Mouse (Mus musculus) adrenal gland, postnatal 25 days (tissue): ENCODE data around the gene Ajap1. TPM values are rescaled to one million over a fixed set of nuclear protein-coding genes. Genes with fewer than 3 reads are reported as not detected.

Experiments used
- DNase-seq: peaks from one replicate; pipeline ENCODE4 v3.0.0; 2021; ENCODE audit warnings: mixed read lengths
- long read RNA-seq: library from polyadenylated mRNA; stranded (forward); transcript quantifications from one replicate; pipeline ENCODE4 v2.0.0, GENCODE M21; 2021
- total RNA-seq: library from RNA; stranded (reverse); gene quantifications from 2 replicates; pipeline ENCODE4 v1.2.3, GENCODE M21; 2021

The Ajap1 gene
- total RNA-seq, result 5.4 and 13.4 TPM in 2 replicates
- long read RNA-seq, transcript Ajap1-201 (6 exons, 3,048 nt), result major isoform, 5 of 9 reads
- long read RNA-seq, partial matches to known transcripts, result 4 of 9 reads
- long read RNA-seq, other reads (novel, unspliced or antisense), result 0 of 9 reads

DNA sequence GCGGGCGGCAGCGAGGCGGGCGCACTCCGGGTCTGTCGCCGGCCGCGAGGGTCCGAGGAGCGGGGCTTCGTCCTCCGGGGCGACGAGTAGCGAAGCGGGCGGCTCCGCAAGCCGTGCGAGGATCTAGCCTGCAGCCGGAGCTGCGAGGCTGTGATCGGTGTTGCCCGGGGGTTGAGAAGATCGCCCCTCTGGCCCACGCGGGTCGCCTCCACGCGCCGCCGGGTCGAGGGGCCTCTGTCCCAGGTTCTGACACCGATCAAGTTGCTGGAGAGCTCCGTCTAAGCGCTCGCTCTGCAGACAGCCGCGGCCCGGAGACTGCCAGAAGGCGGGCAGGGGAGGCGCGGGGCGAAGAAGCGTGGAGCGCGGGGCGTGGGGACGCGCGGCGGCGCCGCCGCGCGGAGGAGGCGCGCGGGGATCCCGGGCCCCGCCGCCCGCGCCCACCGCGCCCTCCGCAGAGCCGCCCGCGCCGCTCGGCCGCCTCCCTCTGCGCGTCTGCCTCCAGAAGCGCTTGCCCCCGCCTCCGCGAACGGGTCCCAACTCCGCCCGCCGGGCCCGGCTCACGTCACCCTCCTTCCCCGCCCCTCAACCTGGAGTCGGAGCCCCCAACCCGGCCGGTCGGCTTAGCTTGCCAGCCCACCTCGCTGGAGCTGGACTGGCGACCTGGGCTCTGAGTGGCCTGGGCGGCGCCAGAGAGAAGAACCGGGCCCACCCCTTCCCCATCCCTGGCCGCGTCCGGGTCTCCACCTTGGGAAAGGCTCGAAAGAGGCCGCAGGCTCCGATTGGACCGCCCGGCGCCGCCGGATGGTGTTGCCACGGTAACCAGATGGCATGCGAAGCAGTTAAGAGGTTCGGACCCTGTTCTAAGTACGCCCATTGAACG, at the start of gene Ajap1:
TSS of gene Ajap1 (minus strand) at position 353 of the 880 bp plus-strand sequence.
- DNase-seq, result peak; percentile 45

DNA sequence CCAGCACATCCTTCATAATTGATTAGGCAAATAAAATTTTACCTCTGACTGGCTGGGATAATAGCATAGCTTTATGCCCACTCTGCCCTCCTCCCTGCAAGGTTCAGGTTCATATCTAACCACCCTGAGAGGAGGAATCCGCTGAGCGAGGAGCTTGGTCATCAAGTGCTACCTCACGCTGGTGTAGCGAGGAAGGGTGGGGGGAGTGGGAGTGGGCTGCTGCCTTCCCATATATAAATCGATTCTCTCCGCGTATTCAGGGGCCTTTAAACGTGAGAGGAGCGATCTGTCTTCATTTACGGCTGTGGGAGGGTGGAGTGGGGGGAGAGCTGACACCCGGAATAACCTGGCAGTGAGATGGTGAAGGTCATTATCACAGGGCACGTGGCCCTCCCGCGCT, 47.9 kb upstream of the Ajap1 start:
- no peak for DNase-seq

DNA sequence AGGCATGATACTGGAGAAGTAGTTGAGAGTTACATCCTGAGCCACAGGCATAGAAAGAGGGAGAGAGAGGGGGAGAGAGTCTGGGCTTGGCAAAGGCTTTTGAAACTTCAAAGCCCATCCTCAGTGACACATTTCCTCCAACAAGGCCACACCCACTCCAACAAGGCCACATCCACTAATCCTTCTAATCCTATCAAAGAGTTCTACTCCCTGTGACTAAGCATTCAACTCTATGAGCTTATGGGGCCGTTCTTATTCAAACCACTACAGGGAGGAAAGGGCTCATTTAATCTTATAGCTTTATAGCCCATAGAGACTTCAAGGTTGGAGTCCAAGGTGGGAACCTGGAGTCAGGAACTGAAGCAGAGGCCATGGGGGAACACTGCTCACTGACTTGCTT, 39.0 kb upstream of the Ajap1 start:
- DNase-seq, result no peak

DNA sequence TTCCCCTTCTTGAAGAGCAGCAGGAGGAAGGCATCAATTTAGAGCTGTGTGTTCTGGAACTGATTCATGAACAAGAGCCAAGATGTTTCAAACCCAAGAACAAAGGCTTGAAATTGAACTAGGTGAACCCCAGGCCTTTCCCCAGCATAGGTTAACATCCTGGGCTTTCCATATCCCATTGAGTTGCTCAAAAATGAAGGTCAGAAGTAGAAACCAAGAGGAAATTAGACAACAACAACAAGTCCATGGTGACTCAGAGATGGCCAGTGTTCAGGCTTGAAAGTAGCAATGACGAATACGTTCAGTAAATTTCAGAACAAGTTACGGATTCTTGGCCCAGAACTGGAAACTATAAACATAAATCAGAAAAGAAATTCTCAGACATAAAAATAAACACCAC, 37.3 kb upstream of the Ajap1 start:
- DNase-seq, result no peak

DNA sequence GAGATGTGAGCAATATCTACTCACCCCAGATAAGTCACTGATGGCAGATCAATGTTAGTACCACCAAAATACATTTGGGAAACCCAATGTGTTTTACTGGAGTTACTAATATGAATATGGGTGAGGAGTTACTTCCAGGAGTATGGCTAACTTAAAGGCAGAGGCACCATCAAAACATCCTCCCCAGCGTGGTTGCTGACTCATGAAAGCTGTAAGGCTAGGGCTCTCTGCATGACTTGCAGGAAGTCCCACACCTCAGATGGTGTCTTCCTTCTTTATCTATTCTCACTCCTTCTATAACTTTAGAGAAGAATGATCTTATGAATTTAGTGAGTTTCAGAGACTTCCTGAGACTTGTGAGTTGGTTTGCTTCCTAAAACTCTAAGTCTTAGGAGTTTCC, 36.7 kb upstream of the Ajap1 start:
- no peak for DNase-seq

DNA sequence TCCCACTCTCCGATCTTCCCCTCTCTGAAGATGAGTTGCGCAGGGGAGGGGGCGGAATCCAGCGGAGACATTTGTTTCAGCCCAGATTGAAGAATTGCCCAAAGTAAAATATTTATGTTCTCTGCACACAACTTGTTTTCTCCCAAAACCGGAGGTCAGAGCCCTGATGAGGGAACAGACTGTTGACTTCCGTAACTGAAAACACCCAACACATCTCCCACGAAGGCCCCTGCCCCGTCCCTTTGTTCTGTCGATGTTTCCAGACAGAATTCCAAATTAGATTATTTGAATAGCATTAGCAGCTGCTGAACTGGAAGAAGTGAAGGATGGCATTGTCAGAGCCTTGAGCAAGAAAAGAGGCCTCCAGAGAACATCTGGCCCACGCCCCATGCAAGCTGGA, 33.2 kb upstream of the Ajap1 start:
- no peak for DNase-seq

DNA sequence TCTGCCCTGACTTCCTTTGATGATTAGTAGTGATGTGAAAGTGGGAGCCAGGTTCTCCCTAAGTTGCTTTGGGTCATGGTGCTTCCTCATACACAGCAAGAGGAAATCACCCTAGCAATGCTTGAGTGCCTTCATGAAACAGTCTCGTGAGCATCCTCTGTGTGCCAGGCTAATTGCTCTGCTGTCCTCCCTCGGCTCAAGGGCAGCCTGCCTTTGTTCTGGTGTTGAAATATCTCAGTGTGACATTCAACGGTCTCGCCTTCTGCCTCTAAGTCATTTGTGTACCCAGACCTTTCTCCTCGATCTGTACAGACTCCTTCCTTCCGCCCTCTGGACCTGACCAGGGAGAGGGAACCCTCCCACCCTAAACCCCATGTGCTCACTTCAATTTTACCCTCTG, 31.5 kb upstream of the Ajap1 start:
- peak; percentile 16 for DNase-seq

DNA sequence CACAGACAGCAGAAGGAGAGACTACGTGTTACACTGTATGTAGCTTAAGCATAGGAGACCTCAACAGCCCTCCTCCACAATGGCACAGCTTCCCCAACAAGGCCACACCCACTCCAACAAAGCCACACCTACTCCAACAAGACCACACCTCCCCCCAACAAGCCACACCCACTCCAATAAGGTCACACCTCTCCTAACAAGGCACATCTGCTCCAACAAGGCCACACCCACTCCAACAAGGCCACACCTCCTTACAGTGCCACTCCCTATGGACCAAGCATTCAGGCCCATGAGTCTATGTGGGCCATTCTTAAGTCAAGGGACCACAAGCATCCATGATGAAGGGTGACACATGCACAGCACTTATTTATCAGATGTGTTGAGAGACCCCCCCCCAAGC, 28.9 kb upstream of the Ajap1 start:
- no peak for DNase-seq

DNA sequence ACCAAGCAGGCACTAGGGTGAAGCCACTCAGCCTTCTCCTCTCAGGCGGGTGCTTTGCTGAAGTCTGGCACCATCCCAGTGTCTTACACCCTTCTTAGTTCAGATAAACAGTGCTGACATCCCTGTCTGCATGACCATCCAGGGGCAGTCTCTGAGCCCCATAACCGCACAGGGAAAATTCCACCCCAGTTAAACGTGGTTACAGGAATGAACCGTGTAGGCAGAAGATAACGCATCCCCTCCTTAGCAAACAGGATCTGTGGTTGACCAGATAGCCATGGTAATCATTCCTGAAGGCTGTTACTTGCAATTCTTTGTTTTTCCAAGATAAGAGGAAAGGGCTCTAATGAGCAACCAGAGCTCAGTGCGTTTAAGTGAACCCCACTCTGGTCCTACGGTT, 19.3 kb upstream of the Ajap1 start:
- no peak for DNase-seq

DNA sequence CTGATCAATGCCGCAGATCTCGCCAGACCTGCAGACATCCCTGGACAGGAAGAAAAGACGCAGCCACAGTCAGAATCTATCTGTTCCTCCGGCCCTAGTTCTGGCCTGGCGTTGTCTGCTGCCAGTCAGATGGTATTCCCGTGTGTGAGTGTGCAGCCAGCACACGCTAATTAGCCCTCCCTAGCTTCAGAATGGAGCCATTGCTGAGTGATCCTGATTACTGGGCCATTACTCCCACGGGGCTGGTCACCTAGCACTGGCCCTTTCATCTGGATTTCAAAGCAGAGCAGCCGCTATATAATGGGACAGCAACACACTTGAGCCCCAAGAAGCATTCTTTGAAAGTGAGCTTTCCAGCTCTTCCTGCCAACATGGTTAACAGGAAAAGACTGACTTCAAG, 9.8 kb upstream of the Ajap1 start:
- DNase-seq, result no peak

DNA sequence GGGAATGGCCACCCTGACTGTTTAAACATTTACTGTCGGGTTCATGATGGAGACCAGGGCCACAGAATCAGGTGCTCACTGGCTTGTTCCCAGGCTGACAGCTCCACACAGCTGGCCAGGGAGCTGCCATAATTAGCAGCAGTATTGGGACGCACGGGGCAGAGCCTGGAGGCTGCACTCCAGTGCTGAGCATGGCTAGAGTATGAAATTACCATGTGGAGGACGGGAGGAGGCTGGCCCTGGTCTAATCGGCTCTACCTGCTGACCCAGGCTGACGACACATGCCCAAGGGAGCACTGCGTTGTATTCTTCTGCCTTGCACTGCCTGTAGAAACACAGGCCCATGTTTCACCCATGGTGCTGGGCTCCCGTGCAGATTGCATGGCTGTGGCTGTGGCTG, 6.5 kb upstream of the Ajap1 start:
- DNase-seq, result no peak

DNA sequence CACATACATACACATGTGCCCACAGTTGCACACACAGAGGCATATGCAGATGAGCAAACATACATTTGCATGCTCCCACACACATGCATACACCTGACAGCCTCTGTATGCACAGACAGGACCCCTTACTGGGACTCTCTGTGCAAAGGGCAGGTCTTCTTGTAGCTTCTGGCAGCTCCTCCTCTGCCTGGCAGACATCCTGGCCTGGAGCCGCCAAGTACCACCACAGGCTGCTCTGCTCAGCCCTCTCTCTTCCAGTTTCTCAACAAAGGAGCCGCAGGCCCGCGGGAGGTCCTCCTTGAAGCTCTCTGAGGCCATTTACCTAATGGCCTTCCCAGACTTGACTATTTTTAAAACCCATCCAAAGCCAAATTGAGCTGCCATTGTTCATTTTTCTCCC, 3.3 kb upstream of the Ajap1 start:
- no peak for DNase-seq

DNA sequence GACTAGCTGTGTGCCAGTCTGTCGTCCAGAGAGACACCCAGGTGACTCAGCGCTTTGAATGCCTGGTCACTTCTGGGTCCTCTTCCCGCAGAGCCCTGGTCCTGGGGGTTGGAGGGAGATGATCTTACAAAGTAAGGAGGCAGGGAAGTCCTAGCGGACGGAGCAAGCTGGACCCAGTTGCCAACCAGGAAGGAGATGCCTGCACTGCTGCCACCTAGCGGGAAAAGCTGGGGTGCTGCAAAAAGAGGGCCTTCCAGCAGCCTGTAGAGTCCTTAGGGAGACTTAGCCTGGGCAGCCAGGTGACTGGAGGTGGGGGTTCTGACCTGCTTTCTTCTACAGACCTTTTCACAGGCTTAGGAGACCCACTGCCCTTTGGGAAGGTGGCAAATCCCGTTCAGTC, 1.8 kb upstream of the Ajap1 start:
- DNase-seq, result peak; percentile 79

DNA sequence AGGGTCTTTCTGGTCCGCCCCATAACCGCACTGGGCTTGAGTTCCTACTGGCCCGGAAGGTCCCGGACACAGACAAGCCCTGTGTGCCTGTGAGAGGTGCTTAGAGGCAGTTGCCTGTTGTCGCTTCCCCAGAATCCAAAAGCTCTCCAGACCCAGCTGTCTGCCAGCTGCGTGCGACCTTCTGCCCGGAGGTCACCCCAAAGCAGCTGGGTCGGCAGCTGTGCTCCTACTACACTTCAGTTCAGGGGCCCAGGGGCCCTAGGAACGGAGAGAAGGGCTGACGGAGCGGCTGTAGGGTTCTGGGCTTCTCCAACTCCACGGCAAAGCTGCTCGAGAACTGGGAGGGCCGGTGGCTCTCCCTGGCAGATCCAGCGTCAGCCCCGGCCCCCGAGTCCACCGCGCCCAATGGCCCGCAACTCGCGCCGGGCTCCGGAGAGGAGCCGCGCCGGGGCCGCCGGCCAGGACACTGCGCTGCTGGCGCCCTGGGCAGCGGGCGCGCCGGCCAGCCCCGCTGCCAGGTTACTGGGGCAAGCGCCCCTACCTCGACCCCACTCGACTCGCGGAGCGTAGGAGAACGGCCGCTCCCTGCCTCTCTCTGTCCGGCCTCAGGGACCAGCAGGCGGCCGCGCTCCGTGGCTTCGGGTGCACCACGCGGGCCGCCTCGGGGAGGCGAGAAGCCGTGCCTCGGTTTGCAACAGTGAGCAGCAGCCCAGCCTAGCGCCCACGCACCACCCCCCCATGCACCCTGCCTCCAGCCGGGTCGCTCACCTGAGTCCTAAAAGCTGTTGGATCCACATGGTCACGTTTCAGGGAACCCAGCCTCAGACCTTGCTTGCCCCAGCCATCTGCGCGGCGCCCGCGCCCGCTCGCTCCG, 1.0 kb downstream of the Ajap1 start:
- DNase-seq, result peak; percentile 30

DNA sequence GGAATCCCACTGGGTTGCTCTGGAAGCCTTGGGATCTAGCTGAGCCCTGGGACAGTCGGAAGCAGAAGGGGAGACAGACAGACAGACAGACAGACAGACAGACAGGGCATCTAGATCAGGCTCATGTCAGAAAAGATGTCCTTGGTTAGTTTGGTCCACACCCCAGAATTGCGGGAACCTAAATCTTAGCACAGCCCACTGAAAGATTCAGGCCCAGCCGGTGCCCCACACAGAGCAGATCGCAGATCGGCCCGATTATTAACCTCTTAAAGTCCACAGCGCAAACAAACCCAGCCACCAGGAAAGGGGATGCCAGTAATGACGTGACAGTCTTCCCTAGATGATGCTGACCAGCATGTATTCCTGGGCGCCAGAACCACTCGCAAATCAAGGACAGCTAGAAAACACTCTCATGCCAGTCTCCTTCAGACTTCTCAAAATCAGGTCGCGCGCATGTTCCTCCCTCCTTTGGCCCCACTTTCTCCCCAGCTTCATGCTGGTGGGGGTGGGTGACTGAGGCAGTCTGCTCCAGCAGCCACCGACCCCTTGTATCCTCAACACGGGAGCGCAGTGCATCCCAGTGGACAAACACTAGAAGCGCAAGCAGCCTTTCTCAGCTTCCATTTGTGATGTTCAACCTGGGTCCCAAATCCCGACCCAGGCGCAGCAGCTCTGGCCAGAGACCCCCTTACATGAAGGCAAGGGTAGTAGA, 1.9 kb downstream of the Ajap1 start:
- peak; percentile 50 for DNase-seq

DNA sequence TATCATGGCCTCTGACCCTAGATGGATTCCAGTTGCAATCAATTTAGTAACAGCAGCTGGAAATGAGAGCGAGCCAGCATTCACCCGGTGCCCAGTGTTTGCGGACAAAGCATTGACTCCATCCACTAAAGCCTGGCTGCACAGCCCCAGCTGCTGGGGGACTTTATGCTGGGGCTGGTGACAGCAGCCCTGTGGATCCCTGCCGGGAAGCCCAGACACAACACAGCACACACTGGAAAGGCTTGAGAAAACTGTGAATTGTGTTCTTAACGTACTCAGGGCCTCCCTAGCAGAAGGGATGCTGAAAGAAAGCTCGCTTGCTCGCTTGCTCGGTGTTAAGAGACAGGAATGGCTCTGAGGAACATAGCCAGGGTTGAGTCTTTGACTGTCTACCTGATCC, 3.5 kb downstream of the Ajap1 start:
- no peak for DNase-seq

DNA sequence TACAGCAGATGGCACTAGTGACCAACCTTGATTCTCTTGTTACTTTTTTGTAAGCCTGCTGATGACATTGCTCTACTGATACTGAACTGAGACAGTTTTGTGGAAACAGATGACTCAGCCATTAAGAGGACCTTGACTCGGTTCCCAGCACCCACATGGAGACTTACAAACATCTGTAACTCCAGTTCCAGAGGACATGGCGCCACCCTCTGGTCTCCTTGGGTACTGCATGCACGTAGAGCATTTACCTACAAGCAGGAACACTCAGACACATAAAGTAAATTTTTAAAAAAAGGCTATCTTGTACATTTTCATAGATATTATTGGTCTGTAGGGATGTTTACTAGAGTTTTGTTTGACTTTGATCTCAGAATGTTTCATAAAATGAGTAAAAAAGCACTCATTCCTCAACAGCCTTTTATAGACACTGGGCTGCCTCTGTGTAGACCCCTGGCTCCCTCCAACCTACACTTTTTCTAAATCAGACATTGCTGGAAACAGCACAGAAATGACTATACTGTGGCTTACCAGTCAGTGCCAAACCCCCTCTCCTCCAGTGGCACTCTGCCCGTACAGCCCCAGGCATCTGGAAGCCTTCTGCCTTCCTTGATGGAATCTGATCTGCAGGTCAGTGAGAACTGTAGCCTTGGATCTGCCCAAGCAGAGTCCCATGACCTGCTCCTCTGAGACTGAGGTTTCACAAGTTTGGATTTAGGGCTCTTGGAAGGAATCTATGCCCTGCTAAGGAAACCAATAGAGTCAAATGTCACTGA, 8.9 kb downstream of the Ajap1 start:
- no peak for DNase-seq

DNA sequence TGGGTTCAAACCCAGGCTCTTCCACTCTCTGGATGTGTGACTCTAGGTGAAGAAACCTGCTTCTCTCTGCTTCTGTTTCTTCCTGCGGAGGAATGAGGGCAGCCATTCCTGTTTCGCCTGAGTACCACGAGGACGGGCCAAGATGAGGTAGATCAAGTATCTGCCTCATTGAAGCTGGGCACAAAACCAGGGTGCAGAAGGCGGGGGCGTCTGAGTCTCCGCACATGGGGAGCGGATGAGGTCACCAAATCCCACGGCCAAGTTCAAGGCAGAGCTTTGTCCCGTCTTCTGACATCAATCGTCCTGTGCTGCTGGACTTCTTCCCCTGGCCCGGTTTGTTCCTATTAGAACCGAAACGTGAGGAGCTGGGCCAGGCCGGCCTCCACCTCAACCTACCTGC, 12.9 kb downstream of the Ajap1 start:
- DNase-seq, result no peak

DNA sequence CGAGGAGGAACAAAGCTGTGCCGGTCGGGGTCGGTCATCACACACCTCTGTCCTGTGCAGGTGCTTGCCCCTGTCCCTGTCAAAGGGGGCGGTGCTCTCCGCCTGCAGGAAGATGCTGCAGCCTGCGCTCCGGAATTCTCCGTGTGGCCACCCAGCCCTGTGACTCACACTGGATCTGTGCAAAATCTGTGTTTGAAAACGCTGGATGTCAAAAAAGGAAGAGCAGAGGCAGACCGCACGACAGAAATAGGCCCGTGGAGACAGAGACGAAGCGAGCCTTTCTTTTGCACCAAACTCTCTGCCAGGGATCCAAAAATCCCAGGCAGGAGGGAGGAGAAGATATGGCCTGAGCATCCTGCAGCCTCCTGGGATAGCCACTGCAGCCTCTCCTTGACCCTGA, 22.7 kb downstream of the Ajap1 start:
- DNase-seq, result no peak

DNA sequence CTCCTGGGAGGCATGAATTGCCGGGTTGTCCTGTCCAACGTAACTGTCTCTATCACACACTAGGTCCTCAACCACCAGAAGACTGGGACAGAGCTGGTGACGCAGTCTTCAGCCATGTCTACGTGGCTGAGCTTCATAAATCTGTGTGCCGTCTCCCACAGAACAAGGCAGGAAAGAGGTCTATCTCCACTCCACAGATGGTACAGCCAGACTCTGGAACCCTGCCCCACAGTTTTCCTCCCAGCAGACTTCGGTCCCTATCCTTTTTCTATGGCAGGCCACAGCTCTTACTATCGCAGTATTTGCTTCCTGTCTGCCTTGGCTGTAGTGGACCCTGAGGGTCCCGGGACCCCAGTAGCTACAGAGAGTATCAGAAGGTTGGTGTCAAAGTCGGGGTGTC, 23.1 kb downstream of the Ajap1 start:
- DNase-seq, result no peak

DNA sequence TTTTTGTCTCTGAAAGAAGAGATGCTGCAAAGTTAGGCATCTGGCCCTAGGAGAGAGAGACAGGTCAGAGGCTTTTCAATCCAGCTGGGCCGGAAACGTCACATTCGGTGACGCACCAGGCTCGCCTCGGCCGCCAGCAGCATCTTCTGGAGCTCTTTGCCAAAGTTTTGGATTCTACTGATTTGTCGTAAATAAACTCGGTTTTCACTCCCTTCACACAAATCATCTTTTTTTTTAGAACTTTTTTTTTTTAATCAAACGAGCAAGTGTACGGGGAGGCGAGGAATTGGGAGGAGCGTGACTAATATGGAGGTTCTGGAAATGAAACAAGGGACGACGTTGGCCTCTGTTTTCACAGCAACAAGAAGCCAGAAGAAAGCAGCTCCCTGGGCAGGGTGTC, 23.8 kb downstream of the Ajap1 start:
- no peak for DNase-seq

DNA sequence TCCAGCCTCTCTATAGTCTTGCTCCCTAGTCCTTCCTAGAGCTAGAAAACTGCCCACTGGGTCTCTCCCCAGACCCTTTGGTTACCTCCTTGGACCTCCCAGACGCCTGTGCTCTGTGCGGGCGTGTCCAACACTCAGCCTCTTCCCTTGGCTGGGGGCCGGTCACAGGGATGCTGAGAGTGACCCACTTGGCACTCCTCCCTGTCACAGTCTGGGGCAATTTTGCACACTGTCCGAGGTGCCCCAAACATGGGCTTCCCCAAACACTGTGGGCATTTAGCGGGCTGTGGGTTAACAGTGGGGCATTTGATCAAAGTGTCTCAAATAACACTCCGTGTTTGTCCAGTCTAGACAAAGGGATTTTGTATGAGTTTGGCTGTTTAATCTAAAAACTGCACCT, 29.1 kb downstream of the Ajap1 start:
- no peak for DNase-seq
